Mouse (Mus musculus) Patski (cell line): ENCODE results near the gene Cela3b. TPM values are rescaled to one million over a fixed set of nuclear protein-coding genes. Genes with fewer than 3 reads are reported as not detected.

Experiments used
- ATAC-seq: fragments of 100-300 bp; one replicate; pipeline ENCODE4 v1.8.0; 2021
- CTCF ChIA-PET: fragments of 350-600 bp; sonication (Branson Sonifier 250); formaldehyde crosslinking; loops from one replicate; lab custom pipeline; 2022; ENCODE audit warnings: inconsistent platforms; lab: Charles Lee
- POLR2A ChIA-PET: fragments of 350-600 bp; sonication (Branson Sonifier 250); formaldehyde crosslinking; loops from one replicate; lab custom pipeline; 2022; ENCODE audit warnings: antibody characterized with exemption, inconsistent platforms; lab: Charles Lee
- DNase-seq: peaks from one replicate; pipeline ENCODE4 v3.0.0-alpha.2; 2011; ENCODE audit warnings: low read depth, low spot score
- H3K27me3 ChIP-seq: fragments of 371-371 bp; one replicate; pipeline ENCODE4 v1.5.1; 2021
- CTCF ChIP-seq: fragments of 100-300 bp; IDR thresholded peaks from one replicate; pipeline ENCODE4 v1.5.1; 2021
- in situ Hi-C: fragments of 300-500 bp; cut with MboI; formaldehyde crosslinking; loops from 3 replicates; pipeline ENCODE4 v1.11.1; 2018; ENCODE audit warnings: low pct_unique_long_range_greater_than_20kb, mixed read lengths
- polyA plus RNA-seq: library from polyadenylated mRNA; unstranded; gene quantifications from one replicate; pipeline ENCODE4 v1.2.3, GENCODE M21; 2021

Cela3b gene
- polyA plus RNA-seq, 1 experiment from 2014 or later = not detected

DNA sequence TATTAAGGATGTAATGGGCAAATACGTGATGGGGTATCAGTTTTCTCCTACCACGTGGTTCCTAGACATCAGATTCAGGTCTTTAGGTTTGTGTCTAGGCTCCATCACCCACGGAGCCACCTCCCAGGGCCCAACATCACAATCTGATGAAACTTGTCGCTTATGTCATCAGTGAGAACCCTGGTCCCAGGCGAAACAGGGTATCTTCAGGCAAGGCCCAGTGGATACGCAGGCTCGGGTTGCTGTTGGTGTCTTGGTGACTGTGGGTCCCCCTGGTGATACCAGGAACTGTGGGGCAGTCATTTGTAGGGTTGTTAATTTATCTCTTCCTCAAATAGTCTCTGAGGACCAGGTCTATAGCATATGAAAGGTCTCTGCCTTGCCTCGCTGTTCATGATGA is 42.9 kb upstream of the Cela3b start:
- DNase-seq (no peak), ATAC-seq (no peak)
- no peak for TF ChIP-seq CTCF
- ChIA-PET POLR2A (interaction anchor here (0.6 kb wide), 1 partner anchor 359 kb away, joined by 3 read pairs; no protein-coding TSS in a partner anchor), CTCF (interaction anchor here (1.0 kb wide), 1 partner anchor 13 kb away, joined by 3 read pairs; no protein-coding TSS in a partner anchor)
- in situ Hi-C loops = no loop called here
- no peaks in the 10 kb centered on the region for H3K27me3 ChIP-seq

DNA sequence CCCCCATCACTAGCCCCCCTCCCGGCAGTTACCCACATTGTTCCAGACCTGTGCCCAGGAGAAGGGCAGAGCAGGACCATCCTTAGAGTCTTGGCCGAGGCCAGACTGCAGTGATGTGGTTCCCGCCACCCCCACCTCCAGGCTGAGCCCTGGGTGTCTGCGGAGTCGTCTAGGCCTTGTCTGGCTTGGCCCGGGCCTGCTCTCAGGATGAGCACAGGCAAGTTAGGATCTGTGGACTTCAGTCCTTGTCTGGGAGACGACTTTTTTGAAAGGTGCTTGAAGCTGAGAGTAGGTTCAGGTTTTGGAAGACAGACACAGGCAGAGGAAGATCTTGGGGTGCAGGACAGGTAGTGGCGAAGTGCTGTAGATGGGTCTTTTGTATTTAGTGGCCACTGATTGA is 41.0 kb upstream of the Cela3b start:
- ATAC-seq (no peak), DNase-seq (no peak)
- ChIA-PET CTCF (interaction anchor here (1.3 kb wide), 1 partner anchor 27 kb away, joined by 4 read pairs; no protein-coding TSS in a partner anchor), POLR2A (interaction anchor here (0.6 kb wide), 1 partner anchor 17 kb away, joined by 3 read pairs; no protein-coding TSS in a partner anchor)
- TF ChIP-seq CTCF = no peak
- in situ Hi-C loops = no loop called here
- H3K27me3 ChIP-seq = no peaks in the 10 kb centered on the region

DNA sequence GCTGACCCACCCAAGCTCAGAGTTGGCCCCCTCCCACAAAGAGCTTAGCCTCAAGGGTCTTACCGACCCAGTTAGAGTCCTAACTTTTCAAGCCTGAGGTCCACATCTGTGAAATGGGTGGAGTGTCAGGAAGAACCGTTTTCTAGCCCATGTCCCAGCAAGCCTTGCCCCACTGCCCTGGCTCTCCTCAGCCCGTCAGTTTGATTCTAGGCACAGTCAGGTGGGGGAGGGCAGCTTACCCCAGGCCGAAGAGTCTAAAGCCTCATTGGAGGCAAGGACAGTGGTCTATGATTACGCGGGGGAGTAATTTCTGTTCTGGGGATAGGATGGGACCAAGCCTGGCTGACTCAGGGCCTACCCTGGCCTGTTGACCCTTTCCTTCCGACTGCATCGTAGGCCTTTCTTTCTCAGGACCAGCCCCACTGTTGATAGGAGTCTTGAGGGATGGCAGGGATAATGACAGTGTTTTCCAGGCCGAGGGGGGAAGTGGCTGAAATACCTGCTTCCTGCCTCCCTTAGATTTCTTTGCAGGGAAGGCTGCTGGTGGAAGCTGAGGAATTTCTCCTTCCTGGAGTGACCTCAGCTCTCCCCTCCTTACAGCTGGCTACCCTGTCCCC is 40.5 kb upstream of the Cela3b start:
- no peak for ATAC-seq
- ChIA-PET CTCF (interaction anchor here (1.3 kb wide), 1 partner anchor 26 kb away, joined by 4 read pairs; no protein-coding TSS in a partner anchor), POLR2A (interaction anchor here (0.6 kb wide), 2 partner anchors 18 to 1916 kb away, joined by 3 read pairs; no protein-coding TSS in a partner anchor)
- in situ Hi-C loops = no loop called here
- no peak for TF ChIP-seq CTCF
- no peak for DNase-seq
- no peaks in the 10 kb centered on the region for H3K27me3 ChIP-seq

DNA sequence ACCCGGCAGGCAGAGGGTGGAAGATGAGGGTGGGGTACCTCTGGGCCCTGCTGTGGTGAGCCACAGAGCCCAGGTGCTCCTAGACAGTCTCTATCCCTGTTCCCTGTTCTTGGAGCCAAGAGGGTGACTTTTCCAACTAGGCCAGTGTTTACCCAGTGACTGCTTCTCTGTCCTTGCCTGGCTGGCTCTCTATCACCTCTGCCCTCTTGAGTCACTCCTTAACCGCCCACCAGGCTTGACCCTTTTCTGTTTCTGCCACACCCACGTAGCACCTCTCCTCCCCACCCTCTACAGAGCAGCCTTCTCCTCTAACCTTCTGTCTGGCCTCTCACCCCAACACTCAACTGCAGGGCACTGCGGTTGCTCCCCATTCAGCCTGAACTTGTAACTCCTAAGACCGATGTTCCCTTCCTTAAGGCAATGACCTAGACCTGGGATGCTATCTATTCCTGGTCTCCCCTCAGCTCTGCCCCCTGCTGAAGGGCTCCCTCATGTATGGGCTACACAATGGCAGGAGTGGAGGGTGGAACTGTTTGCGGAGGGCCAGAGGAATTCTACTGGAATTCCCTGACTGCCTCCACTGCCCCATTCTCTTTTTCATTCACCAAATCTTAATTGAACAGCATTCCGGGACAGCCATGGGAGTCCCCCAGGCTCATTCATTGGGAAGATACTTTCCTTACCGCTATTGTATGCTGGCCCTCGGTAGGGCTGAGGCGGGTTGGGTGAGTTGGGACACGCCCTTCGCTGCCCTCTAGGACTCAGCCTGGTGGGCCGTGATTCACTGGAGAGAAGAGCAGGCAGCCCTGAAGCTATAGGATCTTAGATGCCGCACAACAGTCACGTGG is 39.7 kb upstream of the Cela3b start:
- ATAC-seq = no peak
- CTCF ChIA-PET = interaction anchor here (1.3 kb wide), 1 partner anchor 25 kb away, joined by 4 read pairs; no protein-coding TSS in a partner anchor
- no peak for TF ChIP-seq CTCF
- in situ Hi-C loops = no loop called here
- no peak for DNase-seq
- no peaks in the 10 kb centered on the region for H3K27me3 ChIP-seq
- POLR2A ChIA-PET = interaction anchor here (0.6 to 0.9 kb wide), 4 partner anchors 19 to 1915 kb away, joined by 3 to 4 read pairs (median 4); no protein-coding TSS in a partner anchor

DNA sequence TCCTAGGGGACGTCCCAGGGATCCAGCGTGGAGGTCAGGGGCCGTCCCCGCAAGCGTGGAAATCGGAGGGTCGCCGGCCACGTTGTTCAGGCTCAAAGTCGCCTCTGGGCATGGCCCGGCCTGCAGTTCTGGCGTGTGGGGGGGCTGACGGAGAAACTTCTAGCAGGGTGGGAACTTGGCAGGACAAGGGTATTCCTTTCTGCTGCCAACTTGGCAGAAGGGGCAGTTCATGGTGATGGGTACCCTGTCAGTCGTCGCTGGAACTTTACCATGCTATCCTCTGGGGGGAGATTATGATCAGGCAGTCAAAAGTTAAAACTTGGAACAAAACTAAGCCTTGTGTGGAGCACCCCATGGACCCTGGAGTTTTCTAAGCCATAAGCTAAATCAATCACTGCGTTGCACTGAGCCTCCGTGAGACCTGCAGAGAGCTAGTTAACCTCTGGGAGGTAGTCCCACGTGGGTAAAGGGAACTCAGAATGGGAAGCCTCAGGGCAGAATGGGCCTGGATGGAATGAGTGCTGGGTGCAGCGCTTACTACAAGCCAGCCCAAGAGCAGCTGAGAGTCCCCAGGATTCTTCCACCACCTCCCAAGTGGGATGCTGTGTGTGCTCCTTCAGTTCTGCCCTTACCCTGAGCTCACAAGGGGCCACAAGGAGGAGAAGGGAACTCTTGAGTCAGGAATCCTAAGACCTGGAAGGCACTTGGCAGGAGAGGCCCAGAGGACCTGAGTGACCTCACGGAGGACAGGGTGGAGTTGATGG is 38.9 kb upstream of the Cela3b start:
- POLR2A ChIA-PET = interaction anchor here (0.7 to 0.9 kb wide), 3 partner anchors 20 to 41 kb away, joined by 3 to 4 read pairs (median 4); no protein-coding TSS in a partner anchor
- in situ Hi-C loops = no loop called here
- DNase-seq (no peak), ATAC-seq (no peak)
- no peak for TF ChIP-seq CTCF
- CTCF ChIA-PET = no interaction called here
- H3K27me3 ChIP-seq = no peaks in the 10 kb centered on the region

- ATAC-seq = peak; percentile 54
- ChIA-PET CTCF (no interaction called here), POLR2A (interaction anchor here (0.9 to 1.2 kb wide), 3 partner anchors 11 to 20 kb away, joined by 3 to 4 read pairs (median 3); partner anchors contain the start of gene 1700013G24Rik)
- DNase-seq = no peak
- no peak for TF ChIP-seq CTCF
- in situ Hi-C loops = no loop called here
- no peaks in the 10 kb centered on the region for H3K27me3 ChIP-seq
Measured at GRCm38 (mm10) chr4:137468260-137469080, 38.1 kb upstream of the Cela3b start, which contains the start of gene Hspg2. Hspg2 (plus strand) TSS chr4:137468769.

DNA sequence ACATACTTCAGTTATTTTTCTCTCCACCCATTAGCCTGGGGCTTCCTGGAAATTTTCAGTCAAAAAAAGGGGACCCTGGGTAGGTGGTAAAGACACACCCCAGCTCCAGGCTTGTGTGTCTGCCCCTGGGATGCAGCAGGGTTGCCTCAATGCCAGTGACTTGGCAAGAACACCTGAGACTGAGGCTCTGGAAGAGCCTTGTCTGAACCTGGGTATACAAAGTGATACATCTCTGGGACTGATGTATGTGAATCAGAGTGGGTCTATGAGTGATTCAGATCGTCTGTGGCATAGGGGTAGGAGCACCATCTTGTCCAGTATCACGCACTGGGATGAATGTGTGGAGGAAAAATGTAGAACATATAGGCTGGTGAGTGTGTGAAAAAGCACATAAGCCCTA is 37.2 kb upstream of the Cela3b start:
- ChIA-PET POLR2A (interaction anchor here (0.9 to 1.2 kb wide), 3 partner anchors 10 to 19 kb away, joined by 3 to 4 read pairs (median 3); partner anchors contain the start of gene 1700013G24Rik), CTCF (no interaction called here)
- DNase-seq = no peak
- no peak for TF ChIP-seq CTCF
- in situ Hi-C loops = no loop called here
- ATAC-seq = no peak
- no peaks in the 10 kb centered on the region for H3K27me3 ChIP-seq

DNA sequence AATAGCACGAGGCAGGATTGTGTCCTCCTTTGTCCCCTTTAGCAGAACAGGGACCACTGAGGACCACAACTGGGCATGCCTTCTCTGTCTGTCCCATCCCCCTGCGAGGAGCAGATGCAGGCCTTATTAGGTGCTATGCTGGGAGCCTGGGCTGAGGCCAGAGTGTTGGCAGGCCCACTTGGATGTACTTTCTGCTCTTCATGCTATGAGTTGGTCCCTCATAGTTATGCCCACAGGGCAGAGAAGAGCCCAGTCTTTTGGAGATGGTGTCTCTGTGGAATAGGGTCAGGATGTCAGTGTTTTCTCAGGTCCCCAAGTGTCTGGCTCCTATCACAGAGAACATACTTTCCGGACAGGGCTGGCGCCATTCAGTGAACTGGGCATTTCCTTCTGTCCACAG is 36.7 kb upstream of the Cela3b start:
- in situ Hi-C loops = no loop called here
- ChIA-PET POLR2A (no interaction called here), CTCF (no interaction called here)
- H3K27me3 ChIP-seq = no peaks in the 10 kb centered on the region
- DNase-seq (no peak), ATAC-seq (no peak)
- TF ChIP-seq CTCF = no peak

GRCm38 (mm10) chr4:137465125-137465787 is 34.9 kb upstream of the Cela3b start:
- no peak for TF ChIP-seq CTCF
- DNase-seq (no peak), ATAC-seq (no peak)
- in situ Hi-C loops = no loop called here
- POLR2A ChIA-PET = no interaction called here
- CTCF ChIA-PET = interaction anchor here (1.2 kb wide), 1 partner anchor 12 kb away, joined by 4 read pairs; the partner anchor contains the start of gene 1700013G24Rik
- H3K27me3 ChIP-seq = no peaks in the 10 kb centered on the region
